Comparison of ENCODE assay signal across 20 mouse cellular contexts in genomic region chr12:56339295-56340056, GRCm38 (mm10).
"Had no signal": no experiment of that assay in that cellular context is flagged by ENCODE, and none has a peak within 500 bp of the region (broad histone marks: within the 10 kb centered on the region; RNA-seq: fewer than 3 reads in every experiment).

No protein-coding gene starts in this region.

- H3K4me2 ChIP-seq: kidney, embryonic 15.5 days; liver, embryonic 13.5 days; midbrain, embryonic 13.5 days; neural tube, embryonic 13.5 days had no signal

- H3K4me3 ChIP-seq: kidney, embryonic 15.5 days; left cerebral cortex, adult 2 months; liver, embryonic 13.5 days; megakaryocyte, embryonic 14.5 days; midbrain, embryonic 10.5 days; midbrain, embryonic 13.5 days; myocyte; neural tube, embryonic 13.5 days had no signal

- H3K9ac ChIP-seq: kidney, embryonic 15.5 days; liver, embryonic 13.5 days; midbrain, embryonic 13.5 days; neural tube, embryonic 13.5 days had no signal

- DNase-seq: kidney, adult 11 months; kidney, adult 8-10 months; kidney, postnatal 10 days; kidney, postnatal 36 days; layer of hippocampus, postnatal 36 days; liver, embryonic 13.5 days; retina, postnatal 1 day; right cerebral cortex, postnatal 25 days; thymus, adult 2 months; thymus, postnatal 14 days; thymus, postnatal 4 days had no signal

- H3K4me1 ChIP-seq: kidney, embryonic 15.5 days; liver, embryonic 13.5 days; megakaryocyte, embryonic 14.5 days had no signal

- H3K9me3 ChIP-seq: kidney, embryonic 15.5 days; liver, embryonic 13.5 days; megakaryocyte, embryonic 14.5 days; midbrain, embryonic 10.5 days; midbrain, embryonic 13.5 days; neural tube, embryonic 13.5 days had no signal

- H3K27me3 ChIP-seq: kidney, embryonic 15.5 days; liver, embryonic 13.5 days; megakaryocyte, embryonic 14.5 days; midbrain, embryonic 13.5 days; neural tube, embryonic 13.5 days had no signal

- H3K27ac ChIP-seq: kidney, embryonic 15.5 days; left cerebral cortex, adult 2 months; liver, embryonic 13.5 days; midbrain, embryonic 10.5 days; midbrain, embryonic 13.5 days; neural tube, embryonic 13.5 days; stomach, postnatal 0 days had no signal

- ATAC-seq: midbrain, embryonic 16.5 days had no signal
